Mouse (Mus musculus) bone marrow, adult 2 months (tissue): Measurements from ENCODE around the gene Gabarapl1. TPM values are rescaled to one million over a fixed set of nuclear protein-coding genes. Genes with fewer than 3 reads are reported as not detected.
A peak's percentile ranks its signal among the peaks of the same experiment; 100 is the strongest.

Source experiments
- H3K27ac ChIP-seq: fragments of 200-500 bp; 2 replicates; pipeline ENCODE4 v1.5.1; 2012; ENCODE audit warnings: low read depth, mild to moderate bottlenecking, control low read depth, inconsistent platforms, low read length; ENCODE audit not compliant: control insufficient read depth, poor library complexity, insufficient read depth
- H3K4me1 ChIP-seq: fragments of 200-500 bp; 2 replicates; pipeline ENCODE4 v1.6.1; 2011; ENCODE audit warnings: low read length; ENCODE audit not compliant: control insufficient read depth, insufficient read depth
- H3K4me3 ChIP-seq: fragments of 200-500 bp; replicated peaks from 2 replicates; pipeline ENCODE3; 2011; ENCODE audit warnings: mild to moderate bottlenecking, low read depth, low read length, control low read depth; ENCODE audit not compliant: control insufficient read depth
- CTCF ChIP-seq: fragments of 200-500 bp; IDR thresholded peaks from 2 replicates; pipeline ENCODE4 v1.5.1; 2011; ENCODE audit warnings: low read length, control low read depth; ENCODE audit not compliant: control insufficient read depth, insufficient read depth
- POLR2A ChIP-seq: fragments of 200-500 bp; IDR thresholded peaks from 2 replicates; pipeline ENCODE4 v1.6.1; 2011; ENCODE audit warnings: low read depth, mild to moderate bottlenecking, control low read depth, low read length, borderline replicate concordance; ENCODE audit not compliant: control insufficient read depth
- WGBS: fragments of 180-500 bp; shearing (Covaris S2); methylation state at CpG from one replicate; pipeline ENCODE4 v1.1.7; 2018; 5-methylcytosine and 5-hydroxymethylcytosine counted together
- polyA plus RNA-seq: library from polyadenylated mRNA; stranded (reverse); fragments of >200 nt; gene quantifications from 2 replicates; pipeline ENCODE4 v1.2.4, GENCODE M21; 2011; ENCODE audit warnings: low replicate concordance; ENCODE audit not compliant: missing spikeins, insufficient read depth, insufficient read length

The Gabarapl1 gene
- polyA plus RNA-seq, 1 experiment: 44.3 TPM

- WGBS: 70% methylated on average over 2 of the region's 2 CpGs
- TF ChIP-seq CTCF (no peak), POLR2A (no peak)
- Histone ChIP-seq H3K4me3 (no peak overlapping the region), H3K27ac (no peak overlapping the region), H3K4me1 (no peaks in the 10 kb centered on the region)
Measured at GRCm38 (mm10) chr6:129527416-129527815, 5.5 kb upstream of the Gabarapl1 start.

- 92% methylated on average over 1 of the region's 1 CpGs for WGBS
Measured at GRCm38 (mm10) chr6:129529605-129530004, 3.4 kb upstream of the Gabarapl1 start.

GRCm38 (mm10) chr6:129530261-129530660 lies 2.7 kb upstream of the Gabarapl1 start:
- Histone ChIP-seq H3K27ac (no peak overlapping the region), H3K4me1 (no peaks in the 10 kb centered on the region), H3K4me3 (no peak overlapping the region)
- TF ChIP-seq POLR2A (no peak), CTCF (no peak)

More at GRCm38 (mm10) chr6:129529605-129530004, 3.4 kb upstream of the Gabarapl1 start:
- no peak for TF ChIP-seq POLR2A
- no peak for TF ChIP-seq CTCF
- Histone ChIP-seq H3K4me1 (no peaks in the 10 kb centered on the region), H3K4me3 (no peak overlapping the region), H3K27ac (no peak overlapping the region)

GRCm38 (mm10) chr6:129532556-129532941 lies 411 bp upstream of the Gabarapl1 start:
- no peak overlapping the region for H3K27ac ChIP-seq
- no peak for TF ChIP-seq POLR2A
- no peak for TF ChIP-seq CTCF
- no peak overlapping the region for H3K4me3 ChIP-seq

GRCm38 (mm10) chr6:129534057-129534456 lies 1.1 kb downstream of the Gabarapl1 start:
- 1% methylated on average over 9 of the region's 9 CpGs for WGBS
- TF ChIP-seq CTCF: no peak
- no peak for TF ChIP-seq POLR2A
- peak overlapping the region; percentile 52 for H3K4me3 ChIP-seq
- H3K4me1 ChIP-seq: peaks cover 2% of the 10 kb centered on the region; the same call in 1 of the 2 replicates
- no peak overlapping the region for H3K27ac ChIP-seq

More at GRCm38 (mm10) chr6:129532556-129532941, 411 bp upstream of the Gabarapl1 start:
- 37% methylated on average over 7 of the region's 7 CpGs for WGBS
- peaks cover 2% of the 10 kb centered on the region; the same call in 1 of the 2 replicates for H3K4me1 ChIP-seq

- no peak overlapping the region for H3K4me3 ChIP-seq
- H3K27ac ChIP-seq: no peak overlapping the region
- H3K4me1 ChIP-seq: peaks cover 2% of the 10 kb centered on the region; the same call in 1 of the 2 replicates
- WGBS: 33% methylated on average over 4 of the region's 4 CpGs
- TF ChIP-seq CTCF (no peak), POLR2A (no peak)
Measured at GRCm38 (mm10) chr6:129534627-129535190, 1.7 kb downstream of the Gabarapl1 start.

GRCm38 (mm10) chr6:129535723-129536122 lies 2.8 kb downstream of the Gabarapl1 start:
- Histone ChIP-seq H3K27ac (no peak overlapping the region), H3K4me3 (no peak overlapping the region), H3K4me1 (peaks cover 2% of the 10 kb centered on the region; the same call in 1 of the 2 replicates)
- WGBS: 9% methylated on average over 4 of the region's 4 CpGs
- no peak for TF ChIP-seq CTCF

GRCm38 (mm10) chr6:129538555-129538954 lies 5.6 kb downstream of the Gabarapl1 start:
- H3K4me1 ChIP-seq: peaks cover 2% of the 10 kb centered on the region; the same call in 1 of the 2 replicates
- H3K27ac ChIP-seq: no peak overlapping the region
- 83% methylated on average over 6 of the region's 6 CpGs for WGBS
- H3K4me3 ChIP-seq: no peak overlapping the region
- no peak for TF ChIP-seq CTCF
- no peak for TF ChIP-seq POLR2A

GRCm38 (mm10) chr6:129541931-129542330 lies 9.0 kb downstream of the Gabarapl1 start:
- 89% methylated on average over 9 of the region's 9 CpGs for WGBS
- no peaks in the 10 kb centered on the region for H3K4me1 ChIP-seq
- H3K4me3 ChIP-seq: no peak overlapping the region
- TF ChIP-seq CTCF: no peak
- TF ChIP-seq POLR2A: no peak
- no peak overlapping the region for H3K27ac ChIP-seq
